Mouse (Mus musculus): ENCODE measurements around the gene Hspa1l.
"Not testable (repeated sequence)": the region's sequence is repeated elsewhere in the genome, so short reads cannot be mapped to it uniquely, and the experiment has no call there.

Gene Hspa1l

DNA sequence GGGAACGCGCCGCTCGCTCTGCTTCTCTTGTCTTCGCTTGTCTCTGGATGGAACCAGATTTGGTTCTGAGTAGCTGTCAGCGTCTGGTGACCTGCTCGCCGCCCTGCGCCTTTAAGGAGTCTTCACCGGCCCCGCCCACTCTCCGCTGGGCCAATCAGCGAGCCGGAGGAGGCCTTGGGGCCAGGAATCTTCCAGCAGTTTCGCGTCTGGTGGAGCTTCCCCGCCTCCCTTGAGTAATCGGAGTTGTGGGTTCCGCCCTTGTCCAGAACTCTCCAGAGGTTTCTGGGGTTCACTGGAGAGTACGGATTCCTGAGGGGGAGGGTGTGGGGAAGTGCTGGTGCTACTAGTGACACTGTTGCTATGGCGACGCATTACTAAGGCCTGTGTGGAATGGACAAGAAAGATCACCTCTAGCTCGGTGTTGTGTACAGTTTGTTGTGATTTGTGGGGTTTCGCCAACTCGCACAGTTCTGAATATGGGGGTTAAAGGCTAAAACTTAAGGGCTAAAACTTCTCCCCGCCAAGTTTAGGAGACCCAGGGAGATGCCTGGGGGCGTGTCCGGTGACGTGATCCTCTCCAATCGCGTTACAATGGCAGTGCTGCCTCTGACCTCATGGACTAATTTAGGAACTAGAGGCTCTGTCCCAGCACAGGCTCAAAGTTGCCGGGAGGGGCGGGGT lies at the start of gene Hspa1l, which contains the start of gene Hspa1a:
Gene Hspa1l (plus strand): TSS at position 635 of the 681 bp plus-strand sequence.
Gene Hspa1a (minus strand): TSS at position 88 of the 681 bp plus-strand sequence.
- peak; percentile 82 for DNase-seq

DNA sequence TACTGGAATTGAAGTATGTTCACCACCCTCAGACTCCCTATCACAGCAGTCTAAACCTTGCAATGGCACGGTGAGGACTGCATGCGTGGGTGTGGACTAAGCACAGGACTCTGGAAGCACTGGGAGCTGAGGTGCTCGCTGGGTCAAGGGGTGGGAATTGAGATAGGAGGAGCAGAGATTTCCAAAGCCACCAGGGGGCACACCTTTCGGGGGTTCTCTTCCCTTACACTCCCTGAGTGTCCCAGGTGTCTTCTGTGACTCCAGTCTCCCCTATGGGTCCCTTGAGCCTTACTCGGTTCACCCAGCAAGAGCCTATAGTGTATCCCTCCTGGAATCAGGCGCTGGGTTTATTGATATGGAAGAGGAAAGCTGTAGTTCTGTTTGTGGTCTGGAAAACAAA lies 49.6 kb upstream of the Hspa1l start:
- no peak for DNase-seq

DNA sequence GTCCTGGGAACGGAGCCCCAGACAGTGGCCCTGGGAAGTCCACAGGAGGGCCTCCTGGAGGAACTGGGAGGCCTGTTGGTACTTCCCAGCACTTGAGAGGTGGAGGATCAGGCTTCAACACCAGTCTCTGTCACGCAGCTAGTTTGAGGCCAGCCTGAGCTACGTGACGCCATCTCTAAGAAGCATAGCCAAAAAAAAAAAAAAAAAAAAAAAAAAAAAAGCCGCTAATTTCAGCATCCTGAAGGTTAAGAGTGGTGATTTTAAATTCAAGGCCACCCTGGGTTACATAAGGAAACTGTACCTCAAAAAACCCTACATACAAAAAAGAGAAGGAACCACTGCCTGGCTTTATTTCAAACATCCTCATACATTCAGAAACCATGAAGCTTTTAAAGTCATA lies 48.2 kb upstream of the Hspa1l start:
- no peak for DNase-seq

DNA sequence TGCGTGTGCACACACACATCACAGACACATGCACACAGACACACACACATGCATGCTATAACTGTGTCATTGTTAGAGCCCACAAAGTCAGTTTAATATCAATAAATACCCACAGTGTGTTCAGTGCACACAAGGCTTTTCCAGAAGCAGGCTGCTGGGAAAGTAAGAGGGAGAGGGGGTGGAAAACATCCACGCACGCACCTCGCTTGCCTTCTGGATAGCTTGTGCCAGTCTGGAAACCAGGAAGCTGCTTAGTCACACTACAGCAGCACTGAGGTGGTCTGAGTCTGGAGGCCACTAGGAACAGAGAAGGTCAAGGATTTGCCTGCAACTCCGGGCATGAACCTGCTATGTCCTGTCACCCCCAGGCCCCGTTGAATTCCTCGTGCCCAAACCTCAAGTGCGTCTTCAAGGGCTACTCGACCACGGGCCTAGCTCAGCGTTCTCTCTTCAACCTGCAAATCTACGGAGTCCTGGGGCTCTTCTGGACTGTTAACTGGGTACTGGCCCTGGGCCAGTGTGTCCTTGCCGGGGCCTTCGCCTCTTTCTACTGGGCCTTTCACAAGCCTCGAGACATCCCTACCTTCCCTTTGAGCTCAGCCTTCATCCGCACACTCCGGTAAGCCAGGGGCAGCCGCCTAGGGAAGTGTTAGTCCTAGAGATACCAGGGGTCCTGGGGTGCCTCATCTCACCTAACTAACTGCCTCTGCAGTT lies 45.0 kb upstream of the Hspa1l start:
- DNase-seq, result no peak

- DNase-seq, result no peak
Measured at GRCm38 (mm10) chr17:34928841-34929240, 43.7 kb upstream of the Hspa1l start.

GRCm38 (mm10) chr17:34931061-34931734 lies 41.3 kb upstream of the Hspa1l start, which contains the start of gene Neu1:
Neu1 (plus strand) TSS chr17:34931253.
- DNase-seq, result peak; percentile 99

GRCm38 (mm10) chr17:34931735-34932098 lies 40.8 kb upstream of the Hspa1l start:
- no peak for DNase-seq

DNA sequence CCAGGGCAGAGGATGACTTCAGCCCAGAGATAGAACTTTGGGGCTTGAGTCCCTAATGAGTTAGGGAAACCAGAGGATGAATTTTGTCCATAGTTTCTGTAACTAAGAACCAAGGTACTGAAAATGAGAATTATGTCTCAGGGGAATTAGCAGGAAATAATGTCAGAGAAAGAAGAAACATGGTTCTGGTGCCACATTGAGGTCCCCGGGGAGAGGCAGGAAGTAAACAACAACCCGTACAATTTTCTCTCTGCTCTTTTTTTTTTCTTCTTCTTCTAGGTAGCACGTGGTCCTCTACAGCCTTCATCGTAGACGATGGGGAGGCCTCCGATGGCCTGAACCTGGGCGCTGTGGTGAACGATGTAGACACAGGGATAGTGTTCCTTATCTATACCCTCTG lies 40.2 kb upstream of the Hspa1l start:
- no peak for DNase-seq

GRCm38 (mm10) chr17:34934031-34934430 lies 38.5 kb upstream of the Hspa1l start:
- no peak for DNase-seq

- DNase-seq, result no peak
Measured at GRCm38 (mm10) chr17:34934830-34935229, 37.7 kb upstream of the Hspa1l start.

- no peak for DNase-seq
Measured at GRCm38 (mm10) chr17:34937960-34938505, 34.5 kb upstream of the Hspa1l start.

GRCm38 (mm10) chr17:34941344-34942041 lies 31.0 kb upstream of the Hspa1l start:
- no peak for DNase-seq

DNA sequence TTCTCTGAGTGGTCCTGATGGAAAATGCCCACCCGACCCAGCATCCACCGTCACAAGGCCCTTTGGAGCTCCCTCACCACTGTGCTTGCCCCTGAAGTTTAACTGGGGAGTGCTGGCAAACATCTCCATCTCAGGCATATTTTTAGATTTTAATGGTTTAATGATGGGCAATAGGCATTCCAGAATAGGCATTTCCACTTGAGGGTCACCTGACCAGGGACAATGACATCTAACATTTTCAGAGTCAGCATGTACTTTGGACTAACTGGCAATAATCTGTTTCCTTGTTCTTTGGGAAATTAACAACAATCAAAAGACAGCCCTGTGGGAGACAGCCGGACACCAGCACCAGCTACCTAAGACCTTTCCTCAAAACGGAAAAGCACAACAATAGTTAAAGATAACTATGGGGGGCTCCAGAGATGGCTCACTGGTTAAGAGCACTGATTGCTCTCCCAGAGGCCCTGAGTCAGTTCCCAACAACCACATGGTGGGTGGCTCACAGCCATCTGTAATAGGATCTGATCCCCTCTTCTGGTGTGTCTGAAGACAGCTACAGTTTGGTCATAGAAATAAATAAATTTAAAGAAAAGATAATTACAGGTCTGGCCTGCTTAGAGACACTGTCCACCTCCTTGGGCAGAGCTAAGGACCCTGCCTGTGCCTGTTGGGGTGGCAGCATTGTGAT lies 29.2 kb upstream of the Hspa1l start:
- no peak for DNase-seq

DNA sequence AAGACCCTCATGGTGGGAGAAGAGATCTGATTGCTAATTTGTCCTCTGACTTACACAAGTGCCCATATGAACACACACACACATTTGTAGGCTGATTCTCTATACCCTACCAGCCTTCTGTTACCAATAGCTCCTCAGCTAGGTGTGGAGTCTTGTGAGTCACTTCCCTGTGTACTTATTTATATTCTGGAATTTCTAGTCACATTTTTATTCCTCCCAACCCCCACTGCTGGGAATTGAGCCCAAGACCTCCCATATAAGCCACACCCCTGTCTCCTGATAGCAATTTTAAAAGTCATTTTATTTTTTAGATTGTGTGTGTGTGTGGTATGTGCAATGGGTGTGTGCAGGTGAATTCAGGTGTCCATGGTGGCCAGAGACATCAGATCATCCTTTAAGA lies 28.1 kb upstream of the Hspa1l start:
- no peak for DNase-seq

DNA sequence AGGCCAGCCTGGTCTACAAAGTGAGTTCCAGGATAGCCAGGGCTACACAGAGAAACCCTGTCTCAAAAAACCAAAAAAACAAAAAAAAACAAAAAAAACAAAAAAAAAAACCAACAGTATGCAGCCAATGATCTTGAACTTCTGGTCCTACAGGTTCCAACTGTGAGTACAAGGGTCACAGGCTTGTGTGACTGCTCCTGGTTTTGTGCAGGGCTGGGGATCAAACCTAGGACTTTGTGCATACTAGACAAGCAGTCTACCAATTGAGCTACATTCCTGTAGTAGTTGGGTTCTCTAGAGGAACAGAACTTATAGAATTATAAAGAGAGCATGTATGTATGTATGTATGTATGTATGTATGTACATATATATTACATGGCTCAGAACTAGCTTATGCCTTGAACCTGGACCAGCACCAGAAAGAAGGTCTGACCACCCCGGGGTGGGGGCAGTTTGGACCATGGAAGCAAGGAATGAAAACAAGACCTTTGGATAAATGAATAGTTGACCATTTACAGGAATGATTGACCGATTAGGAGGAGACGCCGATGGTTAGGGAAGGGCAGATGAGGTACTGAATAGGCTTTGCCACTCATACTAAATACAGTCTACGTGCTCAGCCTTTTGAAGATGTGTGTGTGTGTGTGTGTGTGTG lies 25.9 kb upstream of the Hspa1l start:
- no peak for DNase-seq

DNA sequence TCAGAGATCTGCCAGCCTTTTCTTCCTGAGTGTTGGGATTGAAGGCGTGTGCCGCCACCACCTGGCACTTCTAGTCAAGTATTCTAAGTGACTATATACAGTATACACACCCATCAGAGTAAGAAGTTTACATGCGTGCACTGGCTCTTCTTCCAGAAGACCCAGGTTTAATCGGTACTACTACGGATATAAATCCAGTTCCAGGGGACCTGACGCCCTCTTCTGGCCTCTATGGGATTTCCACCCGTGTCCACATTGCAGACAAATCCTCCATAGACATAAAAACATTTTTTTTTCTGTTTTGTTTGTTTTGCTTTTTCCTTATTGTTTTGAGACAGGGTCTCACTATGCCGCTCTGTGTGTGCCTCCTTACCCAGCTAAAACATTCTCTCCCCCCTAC lies 24.9 kb upstream of the Hspa1l start:
- DNase-seq, result peak; percentile 39

GRCm38 (mm10) chr17:34948721-34949552 lies 23.6 kb upstream of the Hspa1l start:
- DNase-seq, result not testable (repeated sequence)

DNA sequence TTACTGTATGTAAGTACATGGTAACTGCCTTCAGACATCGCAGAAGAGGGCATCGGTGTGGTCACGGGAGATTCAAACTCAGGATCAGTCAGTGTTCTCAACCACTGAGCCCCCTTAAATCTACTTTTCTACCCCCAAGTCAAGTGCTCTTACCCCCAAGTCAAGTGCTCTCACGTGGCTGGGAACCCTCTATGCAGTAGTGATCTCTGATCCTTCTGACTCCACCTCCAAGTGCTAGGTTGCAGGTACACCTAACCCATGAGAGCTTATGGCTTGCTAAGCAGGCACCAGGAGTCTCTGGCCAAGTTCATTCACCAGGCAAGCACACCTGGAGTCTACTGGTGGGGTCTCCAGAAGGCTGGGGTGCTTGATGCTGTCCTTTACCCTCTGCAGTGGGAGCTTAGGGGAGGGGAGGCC lies 22.9 kb upstream of the Hspa1l start:
- no peak for DNase-seq

GRCm38 (mm10) chr17:34950514-34951455 lies 21.7 kb upstream of the Hspa1l start:
- no peak for DNase-seq

All from lung, postnatal 14 days (tissue).